Mouse (Mus musculus) CD8-positive naive resting alpha-beta T cell, adult 57 days (primary cell): ENCODE measurements around the gene Habp2. TPM values are rescaled to one million over a fixed set of nuclear protein-coding genes. Genes with fewer than 3 reads are reported as not detected.

Experiments used
- total RNA-seq: library from RNA; stranded (reverse); gene quantifications from one replicate; pipeline ENCODE4 v1.2.4, GENCODE M21; 2023

The Habp2 gene
- not detected for total RNA-seq

DNA sequence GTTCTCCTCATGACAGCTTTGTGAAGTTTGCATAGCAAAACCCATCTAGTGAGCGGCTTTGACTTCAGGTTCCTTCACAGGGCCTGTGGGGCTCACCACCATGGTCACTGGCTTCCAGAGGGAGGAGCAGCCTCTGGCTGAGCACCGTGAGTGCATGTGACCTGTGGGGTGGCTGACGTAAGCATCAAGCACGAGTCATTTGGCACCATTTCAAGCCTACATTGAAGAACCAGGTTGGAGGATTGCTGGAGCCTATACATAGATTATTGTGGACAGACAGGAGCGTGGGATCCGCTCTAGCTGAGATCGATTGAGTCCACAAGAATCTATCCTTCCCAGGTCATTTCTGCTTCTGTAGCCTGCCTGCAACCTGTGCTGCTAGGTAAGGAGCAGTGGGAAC, at the start of gene Habp2:
Gene Habp2 (plus strand): TSS at position 272 of the 400 bp plus-strand sequence.

Other genes with a start within 250 kb of the Habp2 start
- gene Nrap, start 102.9 kb downstream of the Habp2 start, total RNA-seq = not detected
- gene Casp7, start 110.0 kb downstream of the Habp2 start, total RNA-seq = 9.8 TPM
- 0.31 TPM for gene Plekhs1, start 174.5 kb downstream of the Habp2 start, total RNA-seq